9 mouse cellular contexts compared by ENCODE assay signal in genomic region chr15:82138565-82138964, GRCm38 (mm10). TPM values are rescaled to one million over a fixed set of nuclear protein-coding genes. Genes with fewer than 3 reads are reported as not detected.
DNase-seq lines count a peak whose midpoint lies in the region; ATAC-seq and TF ChIP-seq lines count a peak whose summit lies in the region.
"Had no signal": no experiment of that assay in that cellular context is flagged by ENCODE, and none has a peak within 500 bp of the region (broad histone marks: within the 10 kb centered on the region; RNA-seq: fewer than 3 reads in every experiment).

No protein-coding gene starts in this region.

- no peaks in the 10 kb centered on the region for H3K27me3 ChIP-seq in liver, embryonic 15.5 days
- H3K27me3 ChIP-seq: neural tube, embryonic 12.5 days had no signal

- no peak overlapping the region for H3K4me3 ChIP-seq in gastrocnemius, adult 2 months
- no peak overlapping the region for H3K4me3 ChIP-seq in liver, embryonic 15.5 days (replicated peaks)
- H3K4me3 ChIP-seq: neural tube, embryonic 12.5 days had no signal

- no peaks in the 10 kb centered on the region for H3K9me3 ChIP-seq in liver, embryonic 15.5 days (replicated peaks)
- H3K9me3 ChIP-seq: neural tube, embryonic 12.5 days had no signal

- DNase-seq in CD4-positive helper T cell, adult 2 months (ENCODE audit: low read depth, low spot score) = peak; percentile 77
- DNase-seq in NIH3T3 (ENCODE audit: low read depth) = peak; percentile 86
- DNase-seq in cerebellum, postnatal 10 days = peak; percentile 81 to 88
- peak; percentile 67 for DNase-seq in gastrocnemius, adult 2 months
- peak; percentile 77 for DNase-seq in kidney, postnatal 10 days
- peak; percentile 73 for DNase-seq in thymus, postnatal 4 days

- H3K36me3 ChIP-seq in liver, embryonic 15.5 days (replicated peaks) = peaks cover 8% of the 10 kb centered on the region; the same call in 1 of the 2 replicates

- peaks cover 8% of the 10 kb centered on the region; the same call in 1 of the 2 replicates for H3K4me1 ChIP-seq in liver, embryonic 15.5 days (replicated peaks)
- H3K4me1 ChIP-seq: neural tube, embryonic 12.5 days had no signal

- H3K9ac ChIP-seq in liver, embryonic 15.5 days = no peak overlapping the region
- H3K9ac ChIP-seq: neural tube, embryonic 12.5 days had no signal

- WGBS in liver, embryonic 15.5 days (ENCODE audit: insufficient replicate concordance) = 32% methylated on average over 4 of the region's 4 CpGs

- intact Hi-C loops in gastrocnemius, adult 2 months (cut with DNase I) = loop anchor here (1.0 to 2.0 kb wide), 2 partner anchors 27 to 98 kb away; no protein-coding TSS in a partner anchor

- H3K4me2 ChIP-seq in liver, embryonic 15.5 days = no peak overlapping the region
- H3K4me2 ChIP-seq: neural tube, embryonic 12.5 days had no signal

- peak; percentile 52; the same call in 1 of the 2 replicates for ATAC-seq in liver, embryonic 15.5 days (ENCODE audit: insufficient read depth)
- peak; percentile 80 for ATAC-seq in neutrophil, adult 5-6 weeks (ENCODE audit: extremely low read depth, insufficient number of reproducible peaks, low FRiP score, poor library complexity, severe bottlenecking)

- no peak overlapping the region for H3K27ac ChIP-seq in gastrocnemius, adult 2 months
- no peak overlapping the region for H3K27ac ChIP-seq in liver, embryonic 15.5 days (replicated peaks)
- H3K27ac ChIP-seq: neural tube, embryonic 12.5 days had no signal

- peak; percentile 93 for TF ChIP-seq CTCF in gastrocnemius, adult 2 months (IDR thresholded peaks at IDR 0.05)

RNA-seq across cellular contexts. Expression of gene Srebf2, which starts 8.4 kb away (rescaled TPM):
- 10 to 100 TPM; 11.4 to 17.4 TPM for total RNA-seq in gastrocnemius, adult 2 months (2021)
- 53.6 and 61.3 TPM in 2 replicates for polyA plus RNA-seq in liver, embryonic 15.5 days (2015; fragmentation: Nextera tagmentation; extraction: Ambion mirVana)
- total RNA-seq in neutrophil, adult 5-6 weeks (2017) = 71.5 and 74.5 TPM in 2 replicates

RNA-seq across cellular contexts. Expression of gene Ccdc134, which starts 10.8 kb away (rescaled TPM):
- 10 to 100 TPM; 11.8 to 12.4 TPM for total RNA-seq in gastrocnemius, adult 2 months (2021)
- polyA plus RNA-seq in liver, embryonic 15.5 days (2015; fragmentation: Nextera tagmentation; extraction: Ambion mirVana) = 7.0 and 7.7 TPM in 2 replicates
- total RNA-seq in neutrophil, adult 5-6 weeks (2017) = 35.9 and 37.9 TPM in 2 replicates
